Mouse (Mus musculus): ENCODE data around the gene Eva1b. TPM values are rescaled to one million over a fixed set of nuclear protein-coding genes. Genes with fewer than 3 reads are reported as not detected.

Eva1b gene
- total RNA-seq, 4 experiments from 2014 or later, result 2.0 to 4.9 (median 2.6) TPM

DNA sequence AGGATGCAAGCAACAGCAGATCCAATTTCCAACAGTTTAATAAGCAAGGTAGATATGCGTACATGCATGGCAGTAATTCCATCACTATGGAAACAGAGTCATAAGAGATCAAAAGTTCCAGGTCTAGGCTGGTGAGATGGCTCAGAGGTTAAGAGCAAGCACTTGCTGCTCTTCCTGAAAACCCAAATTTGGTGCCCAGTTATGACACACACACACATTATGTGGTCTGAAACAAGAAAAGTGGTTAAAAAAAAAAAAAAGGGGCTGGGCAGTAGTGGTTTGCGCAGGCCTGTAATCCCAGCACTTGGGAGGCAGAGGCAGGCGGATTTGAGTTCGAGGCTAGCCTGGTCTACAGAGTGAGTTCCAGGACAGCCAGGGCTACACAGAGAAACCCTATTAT lies 47.4 kb downstream of the Eva1b start:
- no peak for DNase-seq (ENCODE audit: low spot score in 2 of 2)

DNA sequence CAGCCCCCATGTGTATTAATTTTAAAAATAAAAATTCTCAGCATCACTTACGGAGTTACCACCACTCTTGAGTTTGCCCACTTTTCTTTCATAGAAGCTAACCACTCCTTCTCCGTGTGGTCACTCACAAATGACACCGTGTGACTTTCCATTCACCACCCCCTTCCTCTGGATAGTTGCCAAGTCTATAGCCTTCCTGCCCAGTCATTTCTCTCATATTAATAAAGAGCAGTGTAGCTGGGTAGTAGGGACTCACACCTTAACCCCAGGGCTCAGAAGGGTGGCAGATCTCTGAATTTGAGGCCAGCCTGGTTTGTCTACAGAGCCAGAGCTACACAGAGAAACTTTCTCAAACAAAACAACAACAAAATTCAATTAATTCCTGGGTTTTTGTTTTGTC lies 49.9 kb downstream of the Eva1b start:
- DNase-seq (ENCODE audit: low spot score in 2 of 2), result no peak

Other genes with a start within 250 kb of the Eva1b start
- gene Csf3r, start 123.2 kb upstream of the Eva1b start, total RNA-seq (2022), result under 1 TPM; 0.10 to 0.44 (median 0.36) TPM
- gene Mrps15, start 100.8 kb upstream of the Eva1b start, total RNA-seq (2022), result 10 to 100 TPM; 62.8 to 70.5 (median 66.0) TPM
- gene Oscp1, start 89.2 kb upstream of the Eva1b start, total RNA-seq (2022), result 1 to 10 TPM; 1.2 to 3.2 (median 2.9) TPM
- 10 to 100 TPM in 1 of 4 experiments, 1 to 10 TPM in 3; 8.8 to 10.9 (median 9.4) TPM for gene Lsm10, start 51.1 kb upstream of the Eva1b start, total RNA-seq (2022)
- 100 to 1,000 TPM; 122 to 135 (median 128) TPM for gene Stk40, start 43.8 kb upstream of the Eva1b start, total RNA-seq (2022)
- gene Sh3d21, start 15.7 kb downstream of the Eva1b start, total RNA-seq (2022), result under 1 TPM; 0.46 to 0.86 (median 0.68) TPM
- gene Thrap3, start 55.0 kb downstream of the Eva1b start, total RNA-seq (2022), result 100 to 1,000 TPM in 3 of 4 experiments, 10 to 100 TPM in 1; 95.8 to 107 (median 105) TPM
- 100 to 1,000 TPM; 138 to 195 (median 173) TPM for gene Map7d1, start 108.6 kb downstream of the Eva1b start, total RNA-seq (2022)
- 10 to 100 TPM; 19.7 to 23.2 (median 22.3) TPM for gene Trappc3, start 114.6 kb downstream of the Eva1b start, total RNA-seq (2022)
- 1 to 10 TPM in 2 of 4 experiments, under 1 TPM in 2; 0.46 to 1.6 (median 1.1) TPM for gene Col8a2, start 139.0 kb downstream of the Eva1b start, total RNA-seq (2022)
- gene Adprhl2, start 174.0 kb downstream of the Eva1b start, total RNA-seq (2022), result 1 to 10 TPM; 8.1 to 9.5 (median 9.0) TPM
- under 1 TPM in 3 of 4 experiments, not detected in 1; 0.17 to 0.87 (median 0.40) TPM for gene Tekt2, start 177.9 kb downstream of the Eva1b start, total RNA-seq (2022)